Mouse (Mus musculus) intestine, embryonic 14.5 days (tissue): ENCODE data around the gene Cerk. TPM values are rescaled to one million over a fixed set of nuclear protein-coding genes. Genes with fewer than 3 reads are reported as not detected.
"Not testable (repeated sequence)": the region's sequence is repeated elsewhere in the genome, so short reads cannot be mapped to it uniquely, and the experiment has no call there.

Source experiments
- ATAC-seq: fragments of 200-750 bp; cut with Nextera tagmentation; replicated peaks from 2 replicates; pipeline ENCODE4 v1.8.0; 2017; ENCODE audit warnings: low read depth, moderate number of reproducible peaks, moderate TSS enrichment, moderate library complexity; ENCODE audit not compliant: low FRiP score, low TSS enrichment
- DNase-seq: peaks from one replicate; pipeline ENCODE4 v3.0.0-alpha.2; 2018; ENCODE audit warnings: low spot score
- H3K27ac ChIP-seq: fragments of 300-500 bp; sonication (generic); 2 replicates; pipeline ENCODE4 v1.5.1; 2014; ENCODE audit warnings: low read depth, mild to moderate bottlenecking, control low read depth
- H3K27me3 ChIP-seq: fragments of 300-500 bp; sonication (generic); replicated peaks from 2 replicates; pipeline ENCODE4 v1.6.1; 2014; ENCODE audit warnings: low read length, control low read depth; ENCODE audit not compliant: control insufficient read depth, insufficient read depth
- H3K36me3 ChIP-seq: fragments of 300-500 bp; sonication (generic); 2 replicates; pipeline ENCODE4 v1.6.1; 2014; ENCODE audit warnings: low read length, control low read depth; ENCODE audit not compliant: control insufficient read depth, insufficient read depth
- H3K4me1 ChIP-seq: fragments of 300-500 bp; sonication (generic); replicated peaks from 2 replicates; pipeline ENCODE4 v1.6.1; 2014; ENCODE audit warnings: low read length, control low read depth, mixed read lengths; ENCODE audit not compliant: control insufficient read depth, insufficient read depth
- H3K4me2 ChIP-seq: fragments of 300-500 bp; sonication (generic); 2 replicates; pipeline ENCODE4 v1.6.1; 2014; ENCODE audit warnings: low read length
- H3K4me3 ChIP-seq: fragments of 300-500 bp; sonication (generic); 2 replicates; pipeline ENCODE4 v1.5.1; 2014; ENCODE audit warnings: low read depth, low read length, control low read depth, mixed read lengths
- H3K9ac ChIP-seq: fragments of 300-500 bp; sonication (generic); 2 replicates; pipeline ENCODE4 v1.6.1; 2014; ENCODE audit warnings: mild to moderate bottlenecking, low read length
- H3K9me3 ChIP-seq: fragments of 300-500 bp; sonication (generic); 2 replicates; pipeline ENCODE4 v1.6.1; 2016; ENCODE audit warnings: low read length, control low read depth; ENCODE audit not compliant: control insufficient read depth
- WGBS: fragments of 180-500 bp; shearing (Covaris S2); extraction: QIAGEN DNeasy Blood & Tissue Kit; methylation state at CpG from one replicate; pipeline ENCODE4 v1.1.7; 2014; 5-methylcytosine and 5-hydroxymethylcytosine counted together
- polyA plus RNA-seq: library from polyadenylated mRNA; unstranded; fragments of >200 nt; fragmentation: Nextera tagmentation; extraction: Ambion mirVana; gene quantifications from 2 replicates; pipeline ENCODE4 v1.2.1, GENCODE M21; 2014

Cerk gene
- polyA plus RNA-seq, 1 experiment from 2014 or later, result 11.5 TPM

DNA sequence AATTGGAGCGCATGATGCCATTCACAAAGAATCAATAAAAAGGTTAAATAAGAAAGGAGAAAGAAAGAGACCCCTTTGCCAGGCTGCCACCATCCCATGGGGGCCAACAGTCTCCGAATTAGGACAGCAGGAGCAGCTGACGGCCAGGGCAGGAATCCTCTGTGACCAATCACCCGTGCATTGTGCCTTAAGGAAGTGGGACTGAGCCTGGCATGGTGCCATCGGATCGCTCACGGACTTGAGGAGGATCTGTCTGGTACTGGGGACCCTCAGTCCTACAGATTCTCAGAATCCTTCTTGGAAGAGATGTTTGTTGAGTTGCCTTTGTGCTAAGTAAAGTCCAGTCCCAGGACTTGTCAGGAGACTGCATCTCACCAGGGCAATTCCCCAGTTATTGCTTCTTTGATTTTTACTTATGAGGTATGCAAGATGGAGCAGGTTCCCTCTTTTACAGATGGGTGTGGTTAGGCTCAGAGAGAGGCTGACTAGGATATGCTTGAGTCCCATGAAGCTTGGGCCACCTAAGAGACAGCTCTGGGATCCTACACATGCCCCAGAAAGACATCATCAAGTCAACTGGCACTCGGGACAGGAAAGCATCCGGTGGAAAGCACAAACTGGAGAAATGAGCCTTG, 15.9 kb upstream of the Cerk start:
- no peak overlapping the region; the same call in 1 of the 2 replicates for H3K27ac ChIP-seq
- no peaks in the 10 kb centered on the region for H3K27me3 ChIP-seq
- DNase-seq, result no peak

DNA sequence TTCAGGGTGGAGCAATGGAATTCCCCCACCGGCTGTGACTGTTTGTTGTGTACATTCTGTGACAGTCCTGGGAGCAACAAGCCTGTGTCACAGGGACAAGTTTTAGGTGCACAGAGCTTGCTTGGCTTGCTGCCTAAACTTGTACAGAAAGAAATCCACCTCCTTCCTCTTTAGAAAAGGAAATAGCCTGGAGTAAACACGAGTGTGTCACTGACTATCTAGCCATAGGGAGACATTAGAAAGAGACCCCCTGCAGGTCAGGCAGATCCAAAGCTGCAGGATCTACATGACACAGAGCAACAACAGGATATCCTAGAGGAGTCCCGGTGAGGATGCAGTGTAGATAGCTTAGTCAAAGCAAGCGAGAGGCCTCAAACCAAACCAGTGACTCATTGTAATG, 15.2 kb upstream of the Cerk start:
- 46% methylated on average over 4 of the region's 4 CpGs for WGBS
- no peak overlapping the region for H3K9ac ChIP-seq
- H3K27me3 ChIP-seq, result no peaks in the 10 kb centered on the region
- no peak overlapping the region for H3K27ac ChIP-seq
- no peaks in the 10 kb centered on the region for H3K36me3 ChIP-seq
- DNase-seq (no peak), ATAC-seq (no peak)
- no peak overlapping the region for H3K4me3 ChIP-seq
- no peaks in the 10 kb centered on the region; the same call in 1 of the 2 replicates for H3K4me1 ChIP-seq
- no peaks in the 10 kb centered on the region for H3K9me3 ChIP-seq
- H3K4me2 ChIP-seq, result no peak overlapping the region

More for the DNA sequence above, 15.9 kb upstream of the Cerk start:
- WGBS, result 81% methylated on average over 9 of the region's 9 CpGs
- H3K9ac ChIP-seq, result no peak overlapping the region
- ATAC-seq, result no peak
- H3K4me1 ChIP-seq, result no peaks in the 10 kb centered on the region; the same call in 1 of the 2 replicates
- no peaks in the 10 kb centered on the region for H3K36me3 ChIP-seq
- no peak overlapping the region for H3K4me2 ChIP-seq
- H3K4me3 ChIP-seq, result no peak overlapping the region
- no peaks in the 10 kb centered on the region for H3K9me3 ChIP-seq

- H3K27me3 ChIP-seq, result no peaks in the 10 kb centered on the region
- H3K9ac ChIP-seq, result no peak overlapping the region
- no peaks in the 10 kb centered on the region; the same call in 1 of the 2 replicates for H3K4me1 ChIP-seq
- H3K36me3 ChIP-seq, result no peaks in the 10 kb centered on the region
- DNase-seq (no peak), ATAC-seq (no peak)
- no peak overlapping the region for H3K4me2 ChIP-seq
- H3K27ac ChIP-seq, result no peak overlapping the region
- H3K9me3 ChIP-seq, result no peaks in the 10 kb centered on the region
- 49% methylated on average over 4 of the region's 4 CpGs for whole genome bisulfite sequencing
- H3K4me3 ChIP-seq, result no peak overlapping the region
These were observed 14.2 kb upstream of the Cerk start for GRCm38 (mm10) chr15:86200169-86200568.

DNA sequence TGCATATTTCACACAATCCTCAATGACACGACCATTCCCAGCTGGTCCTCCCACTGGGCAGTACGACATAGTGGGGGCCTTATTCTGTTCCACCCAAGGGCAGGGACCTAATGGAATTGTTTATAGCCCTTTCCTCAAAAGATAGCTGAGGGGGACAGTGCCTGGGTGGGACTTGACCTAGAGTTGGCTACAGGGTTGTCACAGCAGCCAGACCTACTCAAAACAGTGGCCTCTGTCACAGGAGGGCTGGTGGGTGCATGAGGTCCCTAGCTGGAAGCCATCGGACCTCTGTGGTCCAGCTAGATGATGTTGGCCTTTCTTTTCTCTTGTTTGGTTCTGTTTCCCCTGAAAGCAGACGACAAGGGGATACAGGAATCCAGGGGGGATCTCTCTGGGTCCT, 13.5 kb upstream of the Cerk start:
- Histone ChIP-seq H3K4me3 (no peak overlapping the region), H3K27me3 (no peaks in the 10 kb centered on the region), H3K27ac (no peak overlapping the region), H3K36me3 (no peaks in the 10 kb centered on the region), H3K9ac (no peak overlapping the region), H3K4me1 (no peaks in the 10 kb centered on the region; the same call in 1 of the 2 replicates), H3K9me3 (no peaks in the 10 kb centered on the region), H3K4me2 (no peak overlapping the region)
- ATAC-seq (no peak), DNase-seq (no peak)
- 67% methylated on average over 4 of the region's 4 CpGs for WGBS

- Histone ChIP-seq H3K9me3 (no peaks in the 10 kb centered on the region), H3K9ac (no peak overlapping the region), H3K4me3 (no peak overlapping the region), H3K36me3 (no peaks in the 10 kb centered on the region), H3K27me3 (no peaks in the 10 kb centered on the region), H3K4me1 (no peaks in the 10 kb centered on the region; the same call in 1 of the 2 replicates), H3K27ac (no peak overlapping the region), H3K4me2 (no peak overlapping the region)
- ATAC-seq (no peak), DNase-seq (no peak)
- 89% methylated on average over 5 of the region's 5 CpGs for WGBS
These were observed 13.1 kb upstream of the Cerk start for GRCm38 (mm10) chr15:86199052-86199451.

DNA sequence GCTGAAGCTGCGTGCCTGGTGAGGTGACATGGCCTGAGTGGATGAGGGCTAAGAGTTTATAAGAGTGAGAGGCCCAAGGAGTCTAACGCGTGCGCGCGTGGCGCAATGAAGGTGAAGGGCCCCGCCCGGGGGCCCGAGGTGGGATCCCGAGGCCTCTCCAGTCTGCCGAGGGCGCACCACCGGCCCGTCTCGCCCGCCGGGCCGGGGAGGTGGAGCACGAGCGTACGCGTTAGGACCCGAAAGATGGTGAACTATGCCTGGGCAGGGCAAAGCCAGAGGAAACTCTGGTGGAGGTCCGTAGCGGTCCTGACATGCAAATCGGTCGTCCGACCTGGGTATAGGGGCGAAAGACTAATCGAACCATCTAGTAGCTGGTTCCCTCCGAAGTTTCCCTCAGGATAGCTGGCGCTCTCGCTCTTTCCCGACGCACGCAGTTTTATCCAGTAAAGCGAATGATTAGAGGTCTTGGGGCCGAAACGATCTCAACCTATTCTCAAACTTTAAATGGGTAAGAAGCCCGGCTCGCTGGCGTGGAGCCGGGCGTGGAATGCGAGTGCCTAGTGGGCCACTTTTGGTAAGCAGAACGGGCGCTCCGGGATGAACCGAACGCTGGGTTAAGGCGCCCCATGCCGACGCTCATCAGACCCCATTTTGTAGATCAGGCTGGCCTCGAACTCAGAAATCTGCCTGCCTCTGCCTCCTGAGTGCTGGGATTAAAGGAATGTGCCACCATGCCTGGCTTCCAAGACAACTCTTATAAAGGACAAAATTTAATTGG, 8.9 kb upstream of the Cerk start:
- peak; percentile 100 for ATAC-seq
- not testable (repeated sequence) for H3K27ac ChIP-seq, H3K27me3 ChIP-seq, H3K9me3 ChIP-seq, H3K4me1 ChIP-seq, H3K4me3 ChIP-seq, DNase-seq, H3K4me2 ChIP-seq, H3K36me3 ChIP-seq, H3K9ac ChIP-seq
- 68% methylated on average over 55 of the region's 55 CpGs for WGBS

DNA sequence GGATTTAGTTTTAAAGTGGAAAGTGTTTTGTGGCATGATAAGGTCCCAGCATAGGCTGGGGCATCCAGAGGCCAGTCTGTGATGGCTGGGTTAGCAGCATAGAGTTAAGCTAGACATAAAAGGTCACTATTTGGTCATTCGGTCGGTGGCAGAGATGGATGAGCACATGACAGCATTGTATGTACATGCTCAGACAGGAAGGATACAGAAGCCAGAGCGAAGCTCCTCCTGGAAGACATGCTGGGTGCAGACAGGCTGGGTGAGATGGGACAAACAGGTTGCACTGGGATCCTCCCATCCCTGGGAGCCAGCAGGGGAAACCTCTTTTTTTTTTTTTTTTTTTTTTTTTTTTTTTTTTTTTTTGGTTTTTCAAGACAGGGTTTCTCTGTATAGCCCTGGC, 6.0 kb upstream of the Cerk start:
- ATAC-seq (no peak), DNase-seq (no peak)
- Histone ChIP-seq H3K4me3 (no peak overlapping the region), H3K36me3 (no peaks in the 10 kb centered on the region), H3K9ac (no peak overlapping the region), H3K9me3 (no peaks in the 10 kb centered on the region), H3K4me1 (0 out of 2 replicates have a peak, but pooled peaks cover 4% of the 10 kb centered on the region), H3K27ac (no peak overlapping the region), H3K4me2 (no peak overlapping the region), H3K27me3 (no peaks in the 10 kb centered on the region)
- 63% methylated on average over 3 of the region's 3 CpGs for WGBS

DNA sequence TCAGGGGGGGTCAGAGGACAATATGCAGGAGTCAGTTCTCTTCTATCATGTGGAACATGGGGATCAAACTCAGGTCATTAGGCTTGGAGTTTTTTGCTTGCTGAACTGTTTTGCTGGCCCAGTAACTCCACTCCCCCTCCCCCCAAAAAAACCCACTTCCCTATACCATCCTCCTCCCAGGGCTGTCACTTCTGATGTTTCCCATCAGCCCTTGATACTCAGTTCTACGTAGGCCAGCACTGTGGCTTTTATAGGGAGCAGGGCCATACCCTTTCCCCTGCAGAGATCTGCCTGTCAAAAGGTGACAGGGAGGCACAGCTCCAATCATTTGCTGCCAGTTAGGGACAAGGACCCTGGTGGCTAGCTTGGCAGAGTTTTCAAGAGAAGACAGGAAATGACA, 5.6 kb upstream of the Cerk start:
- H3K4me2 ChIP-seq, result no peak overlapping the region
- H3K4me3 ChIP-seq, result no peak overlapping the region
- H3K9me3 ChIP-seq, result no peaks in the 10 kb centered on the region
- H3K27me3 ChIP-seq, result no peaks in the 10 kb centered on the region
- WGBS, result 39% methylated on average over 1 of the region's 1 CpGs
- H3K36me3 ChIP-seq, result no peaks in the 10 kb centered on the region
- no peak for DNase-seq
- no peak overlapping the region for H3K9ac ChIP-seq
- 0 out of 2 replicates have a peak, but pooled peaks cover 4% of the 10 kb centered on the region for H3K4me1 ChIP-seq
- no peak for ATAC-seq
- H3K27ac ChIP-seq, result no peak overlapping the region
